In genomic region chr8:125126482-125126881, GRCm38 (mm10) we compare ENCODE assay signal across 23 mouse cellular contexts.
A peak's percentile ranks its signal among the peaks of the same experiment; 100 is the strongest.
DNase-seq lines count a peak whose midpoint lies in the region; ATAC-seq and TF ChIP-seq lines count a peak whose summit lies in the region.
"Had no signal": no experiment of that assay in that cellular context is flagged by ENCODE, and none has a peak within 500 bp of the region (broad histone marks: within the 10 kb centered on the region; RNA-seq: fewer than 3 reads in every experiment).

No protein-coding gene starts in this region.

- H3K9me3 ChIP-seq in kidney, embryonic 16.5 days (ENCODE audit: low read length) = no peaks in the 10 kb centered on the region
- H3K9me3 ChIP-seq: forebrain, embryonic 10.5 days; forebrain, embryonic 13.5 days; hindbrain, embryonic 12.5 days; hindbrain, embryonic 15.5 days had no signal

- peak; percentile 39 for DNase-seq in adrenal gland, postnatal 10 days
- DNase-seq in adrenal gland, adult 8-10 months = no peak
- DNase-seq in kidney, adult 2 months = peak; percentile 62
- peak; percentile 22 for DNase-seq in kidney, postnatal 10 days
- no peak for DNase-seq in kidney, postnatal 4 days
- DNase-seq in kidney, postnatal 25 days = peak; percentile 26 to 62
- DNase-seq in cerebellum, postnatal 36 days = no peak
- DNase-seq: adrenal gland, adult 2 months; cerebellum, adult 11 months; cerebellum, adult 2 months; cerebellum, adult 9-11 months; cerebellum, postnatal 25 days; gastrocnemius, adult 2 months; gastrocnemius, postnatal 14 days; heart, adult 11 months had no signal

- H3K4me1 ChIP-seq in kidney, adult 2 months (ENCODE audit: control insufficient read depth, insufficient read depth, low read length) = no peaks in the 10 kb centered on the region; the same call in 1 of the 2 replicates
- H3K4me1 ChIP-seq in kidney, embryonic 16.5 days (ENCODE audit: insufficient read depth, low read length) = 0 out of 2 replicates have a peak, but pooled peaks cover 4% of the 10 kb centered on the region
- H3K4me1 ChIP-seq: forebrain, embryonic 13.5 days; hindbrain, embryonic 12.5 days; hindbrain, embryonic 15.5 days had no signal

- no peak overlapping the region for H3K4me2 ChIP-seq in kidney, embryonic 16.5 days (replicated peaks; ENCODE audit: low read depth, low read length)
- H3K4me2 ChIP-seq: forebrain, embryonic 13.5 days; heart, embryonic 11.5 days; hindbrain, embryonic 12.5 days; hindbrain, embryonic 15.5 days had no signal

- WGBS in kidney, adult 2 months = 76% methylated on average over 4 of the region's 4 CpGs
- 72% methylated on average over 4 of the region's 4 CpGs for WGBS in kidney, embryonic 16.5 days

- H3K27ac ChIP-seq in kidney, adult 2 months (ENCODE audit: insufficient read depth, low read depth, low read length) = no peak overlapping the region
- H3K27ac ChIP-seq in kidney, embryonic 16.5 days (ENCODE audit: low read length) = no peak overlapping the region
- H3K27ac ChIP-seq: forebrain, embryonic 10.5 days; forebrain, embryonic 13.5 days; gastrocnemius, adult 2 months; hindbrain, embryonic 12.5 days; hindbrain, embryonic 15.5 days had no signal

- ATAC-seq in kidney, embryonic 16.5 days (ENCODE audit: low FRiP score, low TSS enrichment) = no peak
- ATAC-seq: activated CD4-positive, CD25-positive, alpha-beta regulatory T cell, adult 4 months; forebrain, embryonic 13.5 days; forebrain, embryonic 16.5 days had no signal

- H3K36me3 ChIP-seq in kidney, adult 2 months (ENCODE audit: control insufficient read depth, insufficient read depth, low read length) = no peaks in the 10 kb centered on the region
- no peaks in the 10 kb centered on the region for H3K36me3 ChIP-seq in kidney, embryonic 16.5 days (ENCODE audit: insufficient read depth, low read length)
- H3K36me3 ChIP-seq: forebrain, embryonic 10.5 days; hindbrain, embryonic 12.5 days; hindbrain, embryonic 15.5 days had no signal

- no peak for TF ChIP-seq POLR2A in kidney, adult 2 months (IDR thresholded peaks at IDR 0.05; ENCODE audit: low read depth, low read length)

- H3K9ac ChIP-seq in kidney, embryonic 16.5 days (replicated peaks; ENCODE audit: low read length) = no peak overlapping the region
- H3K9ac ChIP-seq: forebrain, embryonic 13.5 days; hindbrain, embryonic 12.5 days; hindbrain, embryonic 15.5 days had no signal

- TF ChIP-seq CTCF in kidney, adult 2 months (conservative IDR thresholded peaks at IDR 0.05; ENCODE audit: insufficient read depth, insufficient read length, low read depth, low read length) = no peak

- H3K4me3 ChIP-seq in kidney, adult 2 months (ENCODE audit: insufficient read depth, low read depth, low read length) = no peak overlapping the region
- no peak overlapping the region for H3K4me3 ChIP-seq in kidney, embryonic 16.5 days (ENCODE audit: low read length)
- H3K4me3 ChIP-seq: forebrain, embryonic 10.5 days; forebrain, embryonic 13.5 days; gastrocnemius, adult 2 months; hindbrain, embryonic 12.5 days; hindbrain, embryonic 15.5 days had no signal

- no peaks in the 10 kb centered on the region for H3K27me3 ChIP-seq in kidney, adult 2 months (replicated peaks; ENCODE audit: control insufficient read depth, insufficient read depth, low read length)
- no peaks in the 10 kb centered on the region; the same call in 1 of the 2 replicates for H3K27me3 ChIP-seq in kidney, embryonic 16.5 days (ENCODE audit: insufficient read depth, low read length)
- H3K27me3 ChIP-seq: forebrain, embryonic 13.5 days; hindbrain, embryonic 12.5 days; hindbrain, embryonic 15.5 days had no signal

Comparison
In these comparisons a context has a peak if more than half of its experiments do, and no peak if none do; other contexts are left out.
1. DNase-seq: peak in adrenal gland, postnatal 10 days (single experiment), kidney, adult 2 months (single experiment), kidney, postnatal 10 days (single experiment) and kidney, postnatal 25 days (2 of 2); none in adrenal gland, adult 8-10 months (single experiment), kidney, postnatal 4 days (0 of 2) and cerebellum, postnatal 36 days (0 of 2).